Mouse (Mus musculus) limb, embryonic 10.5 days (tissue): ENCODE measurements around the gene Zdhhc8. TPM values are rescaled to one million over a fixed set of nuclear protein-coding genes. Genes with fewer than 3 reads are reported as not detected.

Experiments used
- DNase-seq: peaks from one replicate; pipeline ENCODE4 v3.0.0-alpha.2; 2017; ENCODE audit warnings: low spot score
- H3K27ac ChIP-seq: fragments of 300-500 bp; sonication (generic); 2 replicates; pipeline ENCODE4 v1.5.1; 2016; ENCODE audit warnings: mild to moderate bottlenecking
- H3K27me3 ChIP-seq: fragments of 300-500 bp; sonication (generic); 2 replicates; pipeline ENCODE4 v1.6.1; 2016; ENCODE audit warnings: low read depth, mild to moderate bottlenecking; ENCODE audit not compliant: poor library complexity, severe bottlenecking
- H3K36me3 ChIP-seq: fragments of 300-500 bp; sonication (generic); 2 replicates; pipeline ENCODE4 v1.6.1; 2016; ENCODE audit warnings: mild to moderate bottlenecking, moderate library complexity
- H3K4me1 ChIP-seq: fragments of 300-500 bp; sonication (generic); 2 replicates; pipeline ENCODE4 v1.6.1; 2016
- H3K4me3 ChIP-seq: fragments of 300-500 bp; sonication (generic); 2 replicates; pipeline ENCODE4 v1.5.1; 2016; ENCODE audit warnings: mild to moderate bottlenecking, moderate library complexity
- H3K9me3 ChIP-seq: fragments of 300-500 bp; sonication (generic); replicated peaks from 2 replicates; pipeline ENCODE4 v1.6.1; 2016; ENCODE audit warnings: mild to moderate bottlenecking
- WGBS: fragments of 180-500 bp; shearing (Covaris S2); methylation state at CpG from one replicate; pipeline ENCODE4 v1.1.7; 2016; 5-methylcytosine and 5-hydroxymethylcytosine counted together
- polyA plus RNA-seq: library from polyadenylated mRNA; unstranded; fragments of >200 nt; fragmentation: Nextera tagmentation; extraction: Ambion mirVana; gene quantifications from 2 replicates; pipeline ENCODE4 v1.2.1, GENCODE M21; 2016

The Zdhhc8 gene
- polyA plus RNA-seq, 1 experiment from 2014 or later: 16.7 TPM

GRCm38 (mm10) chr16:18247521-18248399, 12.8 kb upstream of the Zdhhc8 start:
- H3K27ac ChIP-seq: peak overlapping the region; percentile 99
- peaks cover 43% of the 10 kb centered on the region for H3K4me1 ChIP-seq
- peak overlapping the region; percentile 98 for H3K4me3 ChIP-seq
- H3K27me3 ChIP-seq: no peaks in the 10 kb centered on the region
- no peak for DNase-seq
- 2% methylated on average over 33 of the region's 33 CpGs for WGBS
- H3K36me3 ChIP-seq: peaks cover 76% of the 10 kb centered on the region
- no peaks in the 10 kb centered on the region for H3K9me3 ChIP-seq

- no peaks in the 10 kb centered on the region for H3K27me3 ChIP-seq
- H3K4me1 ChIP-seq: peaks cover 11% of the 10 kb centered on the region
- peaks cover 96% of the 10 kb centered on the region for H3K36me3 ChIP-seq
- H3K4me3 ChIP-seq: no peak overlapping the region
- 95% methylated on average over 10 of the region's 10 CpGs for WGBS
- no peaks in the 10 kb centered on the region for H3K9me3 ChIP-seq
- H3K27ac ChIP-seq: no peak overlapping the region
- DNase-seq: no peak
Observed at GRCm38 (mm10) chr16:18241581-18241980, 6.6 kb upstream of the Zdhhc8 start.

GRCm38 (mm10) chr16:18236676-18237501, 2.0 kb upstream of the Zdhhc8 start:
- no peaks in the 10 kb centered on the region for H3K9me3 ChIP-seq
- WGBS: 79% methylated on average over 7 of the region's 7 CpGs
- no peak overlapping the region for H3K4me3 ChIP-seq
- no peak for DNase-seq
- no peak overlapping the region for H3K27ac ChIP-seq
- peaks cover 33% of the 10 kb centered on the region for H3K4me1 ChIP-seq
- H3K36me3 ChIP-seq: peaks cover 53% of the 10 kb centered on the region
- no peaks in the 10 kb centered on the region for H3K27me3 ChIP-seq

GRCm38 (mm10) chr16:18235389-18236065, 591 bp upstream of the Zdhhc8 start:
- H3K27me3 ChIP-seq: no peaks in the 10 kb centered on the region

GRCm38 (mm10) chr16:18233919-18234670, 841 bp downstream of the Zdhhc8 start:
- Histone ChIP-seq H3K4me1 (peaks cover 46% of the 10 kb centered on the region), H3K4me3 (peak overlapping the region; percentile 81), H3K9me3 (no peaks in the 10 kb centered on the region), H3K36me3 (peaks cover 35% of the 10 kb centered on the region), H3K27ac (peak overlapping the region; percentile 88), H3K27me3 (no peaks in the 10 kb centered on the region)
- DNase-seq: peak; percentile 48
- WGBS: 22% methylated on average over 13 of the region's 13 CpGs

More at GRCm38 (mm10) chr16:18235389-18236065, 591 bp upstream of the Zdhhc8 start:
- Histone ChIP-seq H3K4me3 (peak overlapping the region; percentile 81), H3K4me1 (peaks cover 35% of the 10 kb centered on the region), H3K9me3 (no peaks in the 10 kb centered on the region), H3K36me3 (peaks cover 43% of the 10 kb centered on the region), H3K27ac (peak overlapping the region; percentile 88)
- 7% methylated on average over 19 of the region's 19 CpGs for WGBS
- peak; percentile 83 for DNase-seq

GRCm38 (mm10) chr16:18233451-18233850, 1.5 kb downstream of the Zdhhc8 start:
- no peak for DNase-seq
- Histone ChIP-seq H3K4me1 (peaks cover 48% of the 10 kb centered on the region), H3K4me3 (no peak overlapping the region; the same call in 1 of the 2 replicates), H3K9me3 (no peaks in the 10 kb centered on the region), H3K36me3 (peaks cover 35% of the 10 kb centered on the region), H3K27ac (no peak overlapping the region), H3K27me3 (no peaks in the 10 kb centered on the region)
- 55% methylated on average over 1 of the region's 1 CpGs for WGBS

- Histone ChIP-seq H3K27me3 (no peaks in the 10 kb centered on the region), H3K27ac (no peak overlapping the region), H3K4me1 (peaks cover 46% of the 10 kb centered on the region), H3K36me3 (peaks cover 41% of the 10 kb centered on the region), H3K9me3 (no peaks in the 10 kb centered on the region), H3K4me3 (no peak overlapping the region)
- DNase-seq: no peak
- 87% methylated on average over 4 of the region's 4 CpGs for WGBS
Observed at GRCm38 (mm10) chr16:18231451-18231850, 3.5 kb downstream of the Zdhhc8 start.

DNA sequence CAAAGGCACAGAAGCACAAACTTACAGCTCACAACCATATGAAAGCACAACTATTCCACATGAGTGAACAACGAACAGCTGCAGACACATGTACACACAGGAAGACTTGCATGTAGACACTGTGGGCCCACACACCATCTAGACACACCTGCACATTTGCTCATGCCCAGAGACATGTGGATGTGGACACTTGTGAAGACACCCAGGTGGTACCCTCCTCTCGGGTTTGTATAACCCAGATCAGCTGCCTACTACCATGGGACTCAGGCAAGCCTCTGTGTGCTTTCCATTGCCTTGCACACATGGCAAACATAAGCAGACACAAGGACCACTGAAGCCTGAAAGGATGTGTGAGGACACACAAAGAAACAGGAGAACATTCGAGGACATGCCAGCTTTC, 3.9 kb downstream of the Zdhhc8 start:
- 89% methylated on average over 3 of the region's 3 CpGs for WGBS
- peaks cover 42% of the 10 kb centered on the region for H3K4me1 ChIP-seq

DNA sequence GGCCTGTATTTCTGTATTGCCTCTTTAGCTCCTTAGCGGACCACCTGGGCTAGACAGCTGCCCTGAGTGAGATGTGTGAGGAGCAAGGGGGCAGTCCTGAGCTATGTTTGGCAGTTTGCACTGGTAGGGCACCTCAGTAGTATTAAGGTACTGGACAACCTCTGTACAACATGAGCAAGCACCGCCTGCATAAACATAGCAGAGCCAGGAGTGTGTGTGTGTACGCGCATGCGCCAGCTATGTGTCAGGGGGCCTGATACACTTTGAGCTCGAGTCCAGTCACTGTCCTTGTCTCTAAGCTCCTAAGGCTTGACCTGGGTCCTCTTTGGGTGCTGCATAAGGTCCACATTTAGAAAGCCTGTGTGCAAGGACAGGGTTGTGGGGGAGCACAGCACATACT, 4.3 kb downstream of the Zdhhc8 start:
- H3K36me3 ChIP-seq: peaks cover 49% of the 10 kb centered on the region
- 90% methylated on average over 6 of the region's 6 CpGs for WGBS
- no peaks in the 10 kb centered on the region for H3K27me3 ChIP-seq
- no peak overlapping the region for H3K27ac ChIP-seq
- DNase-seq: no peak
- no peaks in the 10 kb centered on the region for H3K9me3 ChIP-seq
- H3K4me3 ChIP-seq: no peak overlapping the region
- H3K4me1 ChIP-seq: peaks cover 38% of the 10 kb centered on the region

More for the DNA sequence above, 3.9 kb downstream of the Zdhhc8 start:
- no peak overlapping the region for H3K4me3 ChIP-seq
- H3K9me3 ChIP-seq: no peaks in the 10 kb centered on the region
- H3K27me3 ChIP-seq: no peaks in the 10 kb centered on the region
- no peak overlapping the region for H3K27ac ChIP-seq
- DNase-seq: no peak
- peaks cover 45% of the 10 kb centered on the region for H3K36me3 ChIP-seq

- H3K4me1 ChIP-seq: peaks cover 32% of the 10 kb centered on the region
- WGBS: 95% methylated on average over 11 of the region's 11 CpGs
Observed at GRCm38 (mm10) chr16:18229622-18230021, 5.3 kb downstream of the Zdhhc8 start.

GRCm38 (mm10) chr16:18228856-18229255, 6.1 kb downstream of the Zdhhc8 start:
- H3K4me3 ChIP-seq: no peak overlapping the region
- H3K36me3 ChIP-seq: peaks cover 67% of the 10 kb centered on the region
- H3K9me3 ChIP-seq: no peaks in the 10 kb centered on the region
- no peak for DNase-seq
- peaks cover 24% of the 10 kb centered on the region for H3K4me1 ChIP-seq
- H3K27me3 ChIP-seq: no peaks in the 10 kb centered on the region
- H3K27ac ChIP-seq: no peak overlapping the region
- WGBS: 90% methylated on average over 4 of the region's 4 CpGs

More at GRCm38 (mm10) chr16:18229622-18230021, 5.3 kb downstream of the Zdhhc8 start:
- Histone ChIP-seq H3K4me3 (no peak overlapping the region), H3K36me3 (peaks cover 59% of the 10 kb centered on the region), H3K27me3 (no peaks in the 10 kb centered on the region), H3K9me3 (no peaks in the 10 kb centered on the region), H3K27ac (no peak overlapping the region)
- DNase-seq: no peak

DNA sequence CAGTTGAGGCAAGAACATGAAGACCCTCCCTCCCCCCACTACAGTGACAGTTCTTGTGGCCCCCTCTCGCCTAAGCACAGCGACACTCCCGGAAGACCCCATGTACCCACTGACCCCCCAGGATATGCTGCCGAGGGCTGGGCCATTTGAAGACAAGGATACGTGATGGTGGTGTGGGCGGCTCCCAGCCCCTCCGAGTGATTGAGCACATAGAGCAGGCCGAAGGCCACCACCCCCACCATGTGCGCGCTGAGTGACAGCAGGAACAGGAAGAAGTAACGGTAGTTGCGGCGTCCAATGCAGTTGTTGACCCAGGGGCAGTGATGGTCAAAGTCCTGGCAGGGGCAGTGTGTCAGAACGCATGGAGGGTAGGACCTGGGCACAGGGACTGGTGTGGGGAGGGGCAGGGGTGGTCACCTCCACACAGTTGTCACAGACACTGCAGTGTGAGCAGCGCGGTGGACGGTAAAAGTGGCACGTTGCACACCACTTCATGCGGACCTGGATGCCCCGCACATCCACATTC, 7.0 kb downstream of the Zdhhc8 start:
- Histone ChIP-seq H3K4me3 (peak overlapping the region; percentile 6; the same call in 1 of the 2 replicates), H3K4me1 (peaks cover 15% of the 10 kb centered on the region), H3K27ac (no peak overlapping the region), H3K36me3 (peaks cover 72% of the 10 kb centered on the region), H3K27me3 (no peaks in the 10 kb centered on the region), H3K9me3 (no peaks in the 10 kb centered on the region)
- no peak for DNase-seq
- 95% methylated on average over 20 of the region's 20 CpGs for WGBS
